Mouse (Mus musculus) heart, embryonic 11.5 days (tissue): ENCODE measurements around the gene Asprv1. TPM values are rescaled to one million over a fixed set of nuclear protein-coding genes. Genes with fewer than 3 reads are reported as not detected.

Experiments
- ATAC-seq: fragments of 200-750 bp; cut with Nextera tagmentation; replicated peaks from 2 replicates; pipeline ENCODE4 v1.8.0; 2017; ENCODE audit warnings: moderate library complexity; ENCODE audit not compliant: insufficient number of reproducible peaks, low FRiP score, low TSS enrichment
- H3K27ac ChIP-seq: fragments of 300-500 bp; sonication (generic); 2 replicates; pipeline ENCODE4 v1.5.1; 2014; ENCODE audit warnings: mild to moderate bottlenecking, low read depth, low read length
- H3K27me3 ChIP-seq: fragments of 300-500 bp; sonication (generic); 2 replicates; pipeline ENCODE4 v1.6.1; 2014; ENCODE audit warnings: mild to moderate bottlenecking, low read length, mixed read lengths; ENCODE audit not compliant: control insufficient read depth, insufficient read depth
- H3K36me3 ChIP-seq: fragments of 300-500 bp; sonication (generic); 2 replicates; pipeline ENCODE4 v1.6.1; 2014; ENCODE audit warnings: mild to moderate bottlenecking, low read length, moderate library complexity, mixed read lengths; ENCODE audit not compliant: control insufficient read depth, insufficient read depth
- H3K4me1 ChIP-seq: fragments of 300-500 bp; sonication (generic); 2 replicates; pipeline ENCODE4 v1.6.1; 2014; ENCODE audit warnings: low read length; ENCODE audit not compliant: control insufficient read depth, insufficient read depth
- H3K4me2 ChIP-seq: fragments of 300-500 bp; sonication (generic); 2 replicates; pipeline ENCODE4 v1.6.1; 2014; ENCODE audit warnings: mild to moderate bottlenecking, moderate library complexity
- H3K4me3 ChIP-seq: fragments of 300-500 bp; sonication (generic); 2 replicates; pipeline ENCODE4 v1.5.1; 2014; ENCODE audit warnings: low read depth, low read length
- H3K9ac ChIP-seq: fragments of 300-500 bp; sonication (generic); 2 replicates; pipeline ENCODE4 v1.6.1; 2014; ENCODE audit warnings: mild to moderate bottlenecking, low read depth, low read length, moderate library complexity
- H3K9me3 ChIP-seq: fragments of 300-500 bp; sonication (generic); replicated peaks from 2 replicates; pipeline ENCODE4 v1.6.1; 2016; ENCODE audit warnings: low read length; ENCODE audit not compliant: control insufficient read depth
- WGBS: fragments of 180-500 bp; shearing (Covaris S2); extraction: QIAGEN DNeasy Blood & Tissue Kit; methylation state at CpG from one replicate; pipeline ENCODE4 v1.1.7; 2014; ENCODE audit not compliant: insufficient replicate concordance; 5-methylcytosine and 5-hydroxymethylcytosine counted together
- polyA plus RNA-seq: library from polyadenylated mRNA; unstranded; fragments of >200 nt; fragmentation: Nextera tagmentation; extraction: Ambion mirVana; gene quantifications from 2 replicates; pipeline ENCODE4 v1.2.1, GENCODE M21; 2014

Asprv1 gene
- polyA plus RNA-seq = not detected in 2 replicates

GRCm38 (mm10) chr6:86627946-86628345 lies at the start of gene Asprv1:
Asprv1 (plus strand) TSS chr6:86628164.
- no peaks in the 10 kb centered on the region for H3K9me3 ChIP-seq
- no peak within 1 kb of the TSS for H3K9ac ChIP-seq
- no peak for ATAC-seq
- WGBS = 56% methylated on average over 10 of the region's 10 CpGs
- no peak within 1 kb of the TSS for H3K4me2 ChIP-seq
- H3K4me3 ChIP-seq = no peak within 1 kb of the TSS
- H3K4me1 ChIP-seq = no peaks in the 10 kb centered on the region; the same call in 1 of the 2 replicates
- H3K27me3 ChIP-seq = no peaks in the 10 kb centered on the region
- no peak within 1 kb of the TSS for H3K27ac ChIP-seq
- no peaks in the 10 kb centered on the region for H3K36me3 ChIP-seq

- Histone ChIP-seq H3K4me1 (peaks cover 10% of the 10 kb centered on the region), H3K4me2 (no peak overlapping the region), H3K9ac (peak overlapping the region; percentile 23; the same call in 1 of the 2 replicates), H3K4me3 (no peak overlapping the region), H3K9me3 (no peaks in the 10 kb centered on the region), H3K36me3 (no peaks in the 10 kb centered on the region), H3K27me3 (no peaks in the 10 kb centered on the region), H3K27ac (no peak overlapping the region)
- ATAC-seq = no peak
- WGBS = 83% methylated on average over 2 of the region's 2 CpGs
Measured at GRCm38 (mm10) chr6:86578396-86578795, 49.6 kb upstream of the Asprv1 start.

- 67% methylated on average over 2 of the region's 2 CpGs for WGBS
- ATAC-seq = no peak
- Histone ChIP-seq H3K27ac (no peak overlapping the region), H3K9me3 (no peaks in the 10 kb centered on the region), H3K4me2 (no peak overlapping the region), H3K4me1 (peaks cover 12% of the 10 kb centered on the region), H3K36me3 (no peaks in the 10 kb centered on the region), H3K4me3 (no peak overlapping the region), H3K27me3 (no peaks in the 10 kb centered on the region), H3K9ac (no peak overlapping the region; the same call in 1 of the 2 replicates)
Measured at GRCm38 (mm10) chr6:86579066-86579784, 48.7 kb upstream of the Asprv1 start.

- Histone ChIP-seq H3K4me1 (peaks cover 19% of the 10 kb centered on the region), H3K27me3 (no peaks in the 10 kb centered on the region), H3K9ac (no peak overlapping the region), H3K4me2 (no peak overlapping the region), H3K4me3 (no peak overlapping the region), H3K36me3 (no peaks in the 10 kb centered on the region), H3K9me3 (no peaks in the 10 kb centered on the region), H3K27ac (no peak overlapping the region)
- ATAC-seq = no peak
- 72% methylated on average over 3 of the region's 3 CpGs for WGBS
Measured at GRCm38 (mm10) chr6:86579926-86580325, 48.0 kb upstream of the Asprv1 start.

GRCm38 (mm10) chr6:86583141-86583540 lies 44.8 kb upstream of the Asprv1 start:
- WGBS = 86% methylated on average over 3 of the region's 3 CpGs
- H3K27me3 ChIP-seq = no peaks in the 10 kb centered on the region
- H3K36me3 ChIP-seq = no peaks in the 10 kb centered on the region
- H3K4me1 ChIP-seq = peaks cover 23% of the 10 kb centered on the region
- H3K27ac ChIP-seq = no peak overlapping the region
- no peak for ATAC-seq
- no peaks in the 10 kb centered on the region for H3K9me3 ChIP-seq
- no peak overlapping the region for H3K4me2 ChIP-seq
- H3K9ac ChIP-seq = no peak overlapping the region
- H3K4me3 ChIP-seq = no peak overlapping the region

GRCm38 (mm10) chr6:86583601-86584215 lies 44.3 kb upstream of the Asprv1 start:
- H3K9ac ChIP-seq = no peak overlapping the region
- WGBS = 82% methylated on average over 8 of the region's 8 CpGs

GRCm38 (mm10) chr6:86584296-86585015 lies 43.5 kb upstream of the Asprv1 start:
- peak overlapping the region; percentile 65 for H3K4me2 ChIP-seq
- H3K4me3 ChIP-seq = peak overlapping the region; percentile 31
- no peaks in the 10 kb centered on the region for H3K9me3 ChIP-seq
- H3K9ac ChIP-seq = peak overlapping the region; percentile 76
- peak overlapping the region; percentile 91 for H3K27ac ChIP-seq
- WGBS = 26% methylated on average over 14 of the region's 14 CpGs
- H3K4me1 ChIP-seq = peaks cover 23% of the 10 kb centered on the region
- H3K27me3 ChIP-seq = no peaks in the 10 kb centered on the region
- no peak for ATAC-seq
- H3K36me3 ChIP-seq = no peaks in the 10 kb centered on the region

More at GRCm38 (mm10) chr6:86583601-86584215, 44.3 kb upstream of the Asprv1 start:
- Histone ChIP-seq H3K4me2 (no peak overlapping the region), H3K27ac (no peak overlapping the region), H3K9me3 (no peaks in the 10 kb centered on the region), H3K4me1 (peaks cover 23% of the 10 kb centered on the region), H3K36me3 (no peaks in the 10 kb centered on the region), H3K4me3 (no peak overlapping the region), H3K27me3 (no peaks in the 10 kb centered on the region)
- ATAC-seq = no peak

GRCm38 (mm10) chr6:86585070-86585600 lies 42.8 kb upstream of the Asprv1 start:
- Histone ChIP-seq H3K4me3 (peak overlapping the region; percentile 31), H3K27me3 (no peaks in the 10 kb centered on the region), H3K36me3 (no peaks in the 10 kb centered on the region), H3K9ac (peak overlapping the region; percentile 76), H3K9me3 (no peaks in the 10 kb centered on the region), H3K4me2 (peak overlapping the region; percentile 65), H3K27ac (peak overlapping the region; percentile 91), H3K4me1 (peaks cover 21% of the 10 kb centered on the region)
- 9% methylated on average over 16 of the region's 16 CpGs for WGBS
- ATAC-seq = peak; percentile 83
